Mouse (Mus musculus) embryonic facial prominence, embryonic 13.5 days (tissue): ENCODE data around the gene Pard3. TPM values are rescaled to one million over a fixed set of nuclear protein-coding genes. Genes with fewer than 3 reads are reported as not detected.

Source experiments
- ATAC-seq: fragments of 200-750 bp; cut with Nextera tagmentation; 2 replicates; pipeline ENCODE4 v1.8.0; 2017; ENCODE audit warnings: low read depth; ENCODE audit not compliant: insufficient number of reproducible peaks, insufficient read depth, low FRiP score, low TSS enrichment
- H3K27ac ChIP-seq: fragments of 300-500 bp; sonication (generic); 2 replicates; pipeline ENCODE4 v1.5.1; 2015; ENCODE audit warnings: moderate library complexity, mild to moderate bottlenecking, inconsistent platforms
- H3K27me3 ChIP-seq: fragments of 300-500 bp; sonication (generic); 2 replicates; pipeline ENCODE4 v1.6.1; 2015; ENCODE audit warnings: mild to moderate bottlenecking, inconsistent platforms
- H3K36me3 ChIP-seq: fragments of 300-500 bp; sonication (generic); 2 replicates; pipeline ENCODE4 v1.6.1; 2015; ENCODE audit warnings: mild to moderate bottlenecking, inconsistent platforms
- H3K4me1 ChIP-seq: fragments of 300-500 bp; sonication (generic); 2 replicates; pipeline ENCODE4 v1.6.1; 2015; ENCODE audit warnings: inconsistent platforms
- H3K4me2 ChIP-seq: fragments of 300-500 bp; sonication (generic); 2 replicates; pipeline ENCODE4 v1.6.1; 2015; ENCODE audit warnings: moderate library complexity, mild to moderate bottlenecking, inconsistent platforms
- H3K4me3 ChIP-seq: fragments of 300-500 bp; sonication (generic); 2 replicates; pipeline ENCODE4 v1.5.1; 2015; ENCODE audit warnings: mild to moderate bottlenecking, inconsistent platforms
- H3K9ac ChIP-seq: fragments of 300-500 bp; sonication (generic); 2 replicates; pipeline ENCODE4 v1.6.1; 2015; ENCODE audit warnings: mild to moderate bottlenecking, inconsistent platforms
- H3K9me3 ChIP-seq: fragments of 300-500 bp; sonication (generic); 2 replicates; pipeline ENCODE4 v1.6.1; 2016; ENCODE audit warnings: inconsistent platforms
- WGBS: fragments of 180-500 bp; shearing (Covaris S2); methylation state at CpG from one replicate; pipeline ENCODE4 v1.1.7; 2015; ENCODE audit warnings: mixed read lengths; 5-methylcytosine and 5-hydroxymethylcytosine counted together
- polyA plus RNA-seq: library from polyadenylated mRNA; unstranded; fragments of >200 nt; fragmentation: Nextera tagmentation; extraction: Ambion mirVana; gene quantifications from 2 replicates; pipeline ENCODE4 v1.2.1, GENCODE M21; 2015

Gene Pard3
- polyA plus RNA-seq, 1 experiment from 2014 or later, result 35.6 TPM

DNA sequence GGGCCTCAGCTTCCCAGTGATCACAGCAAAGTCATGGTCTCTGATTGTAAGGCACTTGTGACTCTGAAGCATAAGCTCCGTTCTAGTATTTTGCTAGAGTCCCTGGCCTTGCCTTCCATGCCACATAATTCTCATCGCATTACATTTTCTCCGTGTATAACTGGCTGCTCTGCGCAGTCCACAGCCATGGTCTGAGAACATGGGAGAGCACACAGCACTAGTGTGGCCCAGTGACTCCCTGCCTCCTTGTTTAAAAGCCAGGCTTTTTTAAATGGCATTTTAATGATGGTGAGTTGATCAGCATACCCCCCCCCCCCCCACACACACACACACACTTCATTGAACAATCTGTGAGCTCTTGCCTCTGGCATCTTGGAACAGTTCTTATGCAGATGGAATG, 508.8 kb downstream of the Pard3 start:
- no peaks in the 10 kb centered on the region for H3K4me1 ChIP-seq
- 92% methylated on average over 4 of the region's 4 CpGs for WGBS
- no peak for ATAC-seq
- H3K27ac ChIP-seq, result no peak overlapping the region
- H3K4me3 ChIP-seq, result no peak overlapping the region
- H3K27me3 ChIP-seq, result no peaks in the 10 kb centered on the region
- no peak overlapping the region for H3K9ac ChIP-seq
- H3K4me2 ChIP-seq, result no peak overlapping the region
- no peaks in the 10 kb centered on the region for H3K36me3 ChIP-seq
- no peaks in the 10 kb centered on the region for H3K9me3 ChIP-seq

DNA sequence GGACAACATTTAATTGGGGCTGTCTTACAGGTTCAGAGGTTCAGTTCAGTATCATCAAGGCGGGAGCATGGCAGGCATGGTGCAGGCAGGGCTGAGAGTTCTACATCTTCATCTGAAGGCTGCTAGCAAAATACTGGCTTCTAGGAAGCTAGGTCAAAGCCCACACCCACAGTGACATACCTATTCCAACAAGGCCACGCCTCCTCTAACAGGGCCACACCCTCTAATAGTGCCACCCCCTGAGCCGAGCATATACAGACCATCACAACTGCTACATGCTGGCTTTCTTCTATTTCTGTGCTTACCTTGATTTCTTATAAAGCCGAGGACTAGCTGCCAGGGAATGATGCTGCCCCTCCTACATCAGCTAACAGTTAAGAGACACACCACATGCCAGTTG, 513.0 kb downstream of the Pard3 start:
- ATAC-seq, result no peak
- WGBS, result 88% methylated on average over 4 of the region's 4 CpGs
- no peak overlapping the region for H3K4me3 ChIP-seq

DNA sequence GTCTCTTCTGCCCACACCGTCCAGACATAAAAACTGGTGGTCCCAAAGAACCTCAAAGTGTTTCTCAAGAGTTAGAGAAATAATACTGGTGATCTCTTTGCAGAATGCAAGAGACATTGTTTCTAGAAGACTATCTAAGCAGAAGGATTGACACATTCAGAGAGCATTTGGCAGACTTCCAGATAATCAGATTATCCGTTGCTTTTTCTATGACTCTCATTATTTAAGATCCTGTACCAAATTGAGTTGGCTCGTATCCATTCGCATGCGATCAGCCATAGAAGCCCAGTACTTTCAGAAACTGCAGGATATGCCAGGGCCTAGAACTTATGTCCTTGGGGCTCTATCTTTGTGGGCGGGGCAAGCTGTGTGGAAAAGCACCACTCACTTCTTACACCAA, 514.0 kb downstream of the Pard3 start:
- Histone ChIP-seq H3K4me3 (no peak overlapping the region), H3K27me3 (no peaks in the 10 kb centered on the region), H3K9ac (no peak overlapping the region), H3K27ac (no peak overlapping the region), H3K36me3 (no peaks in the 10 kb centered on the region), H3K4me1 (no peaks in the 10 kb centered on the region), H3K9me3 (no peaks in the 10 kb centered on the region), H3K4me2 (no peak overlapping the region)
- no peak for ATAC-seq
- 79% methylated on average over 6 of the region's 6 CpGs for WGBS

More for the DNA sequence above, 513.0 kb downstream of the Pard3 start:
- Histone ChIP-seq H3K9ac (no peak overlapping the region), H3K4me2 (no peak overlapping the region), H3K9me3 (no peaks in the 10 kb centered on the region), H3K27ac (no peak overlapping the region), H3K27me3 (no peaks in the 10 kb centered on the region), H3K36me3 (no peaks in the 10 kb centered on the region), H3K4me1 (no peaks in the 10 kb centered on the region)

DNA sequence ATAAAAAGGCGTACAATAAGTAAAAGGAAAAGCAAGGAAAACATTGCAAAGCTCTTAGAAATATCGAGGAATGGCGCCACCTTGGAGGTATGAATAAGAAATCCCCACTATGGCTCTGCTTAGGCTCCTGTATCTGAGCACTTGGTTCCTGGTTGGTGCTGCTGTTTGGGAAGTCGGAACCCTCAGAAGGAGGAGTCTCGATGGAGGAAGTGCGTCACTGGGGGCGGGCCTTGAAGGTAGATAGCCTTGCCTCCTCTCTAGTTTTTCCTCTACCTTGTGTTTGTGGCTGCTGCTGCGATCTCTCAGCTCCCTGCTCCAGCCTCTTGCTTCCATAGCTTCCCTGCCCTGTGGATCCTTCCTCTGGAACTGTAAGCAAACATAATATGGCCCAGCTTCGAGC, 515.7 kb downstream of the Pard3 start:
- Histone ChIP-seq H3K36me3 (no peaks in the 10 kb centered on the region), H3K27me3 (no peaks in the 10 kb centered on the region), H3K27ac (no peak overlapping the region), H3K4me2 (no peak overlapping the region), H3K9me3 (no peaks in the 10 kb centered on the region), H3K4me3 (no peak overlapping the region), H3K4me1 (no peaks in the 10 kb centered on the region), H3K9ac (no peak overlapping the region)
- WGBS, result 95% methylated on average over 9 of the region's 9 CpGs
- no peak for ATAC-seq

DNA sequence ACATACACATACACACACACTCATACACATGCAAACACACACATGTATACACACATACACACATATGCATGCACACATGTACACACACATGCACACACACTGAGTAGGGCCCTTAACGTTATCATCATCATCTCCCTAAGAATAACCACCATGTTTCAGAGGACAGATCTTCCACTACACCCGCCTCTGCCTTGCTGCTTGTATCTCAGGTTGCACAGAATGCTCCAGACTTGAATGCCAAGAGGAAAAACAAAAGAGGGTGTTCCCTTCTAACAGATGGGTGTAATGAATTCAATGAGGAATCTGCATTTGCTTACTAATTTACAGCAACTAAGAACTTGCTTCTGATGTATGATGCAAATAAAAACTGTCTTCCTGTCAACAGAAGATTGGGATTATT, 519.7 kb downstream of the Pard3 start:
- Histone ChIP-seq H3K27me3 (no peaks in the 10 kb centered on the region), H3K4me2 (no peak overlapping the region), H3K4me1 (no peaks in the 10 kb centered on the region), H3K36me3 (no peaks in the 10 kb centered on the region), H3K4me3 (no peak overlapping the region), H3K27ac (no peak overlapping the region), H3K9ac (no peak overlapping the region), H3K9me3 (no peaks in the 10 kb centered on the region)
- 71% methylated on average over 2 of the region's 2 CpGs for WGBS
- ATAC-seq, result no peak

DNA sequence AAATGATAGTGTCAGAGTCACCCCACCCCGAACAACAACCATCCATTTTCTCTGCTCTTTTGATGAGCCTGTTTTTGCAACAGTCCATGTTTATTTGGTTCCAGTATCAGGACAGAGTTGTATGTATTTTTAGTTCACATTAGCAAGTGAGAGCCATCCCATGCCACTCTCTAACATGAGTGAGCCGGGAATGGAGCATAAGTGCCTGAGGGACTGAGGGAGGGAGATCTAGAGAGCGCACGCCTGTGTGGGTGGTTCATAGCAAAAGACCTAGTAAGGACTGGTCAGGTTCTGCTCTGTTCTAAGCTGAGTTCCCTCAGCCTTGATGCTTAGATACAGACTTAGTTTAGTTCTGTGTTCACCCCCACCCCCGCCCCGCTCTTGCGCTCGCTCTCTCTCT, 521.9 kb downstream of the Pard3 start:
- no peak overlapping the region for H3K9ac ChIP-seq
- no peaks in the 10 kb centered on the region for H3K9me3 ChIP-seq
- H3K27me3 ChIP-seq, result no peaks in the 10 kb centered on the region
- no peaks in the 10 kb centered on the region for H3K4me1 ChIP-seq
- H3K4me3 ChIP-seq, result no peak overlapping the region
- no peak overlapping the region for H3K27ac ChIP-seq
- H3K4me2 ChIP-seq, result no peak overlapping the region
- 83% methylated on average over 8 of the region's 8 CpGs for WGBS
- no peak for ATAC-seq
- H3K36me3 ChIP-seq, result no peaks in the 10 kb centered on the region

DNA sequence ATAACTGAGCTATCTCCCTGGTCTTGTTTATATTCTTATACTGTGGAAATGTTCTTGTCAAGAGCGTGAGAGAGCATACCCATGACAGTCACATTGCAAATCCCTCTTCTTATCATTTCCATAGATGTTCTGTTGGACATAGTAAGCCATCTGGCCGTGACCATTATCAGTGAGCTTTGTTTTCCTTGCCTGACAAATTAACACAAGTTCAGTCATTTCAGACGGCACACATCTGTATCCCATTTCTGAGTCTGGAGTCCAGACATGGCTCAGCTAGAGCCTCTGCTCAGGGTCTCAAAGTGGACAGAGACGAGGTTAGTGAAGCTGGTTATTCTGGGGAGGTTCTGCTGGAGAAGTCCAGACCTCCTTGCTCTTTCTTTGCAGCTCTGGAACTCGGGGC, 523.0 kb downstream of the Pard3 start:
- H3K27me3 ChIP-seq, result no peaks in the 10 kb centered on the region
- no peak overlapping the region for H3K27ac ChIP-seq
- no peak overlapping the region for H3K9ac ChIP-seq
- no peaks in the 10 kb centered on the region for H3K36me3 ChIP-seq
- no peak for ATAC-seq
- no peak overlapping the region for H3K4me3 ChIP-seq
- 39% methylated on average over 5 of the region's 5 CpGs for WGBS
- H3K4me1 ChIP-seq, result no peaks in the 10 kb centered on the region
- H3K9me3 ChIP-seq, result no peaks in the 10 kb centered on the region
- H3K4me2 ChIP-seq, result no peak overlapping the region

DNA sequence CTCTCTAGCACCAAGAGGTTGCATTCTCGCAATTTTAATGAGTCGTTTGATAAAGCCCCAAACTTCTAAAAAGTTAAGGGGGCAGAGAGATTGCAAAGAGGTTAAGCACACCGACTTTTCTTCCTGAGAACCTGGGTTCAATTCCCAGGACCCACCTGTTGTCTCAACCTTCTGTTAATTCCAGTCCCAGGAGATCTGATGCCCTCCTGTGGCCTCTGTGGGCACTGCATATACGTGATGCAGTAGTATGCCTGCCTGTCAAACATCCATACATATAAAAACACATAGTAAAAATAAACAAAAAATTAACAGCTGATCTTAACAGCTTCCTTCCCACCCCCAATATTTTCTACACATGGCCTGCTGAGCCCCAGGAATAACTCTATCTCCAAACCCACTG, 524.6 kb downstream of the Pard3 start:
- Histone ChIP-seq H3K4me3 (no peak overlapping the region), H3K4me2 (no peak overlapping the region), H3K36me3 (0 out of 2 replicates have a peak, but pooled peaks cover 4% of the 10 kb centered on the region), H3K27me3 (no peaks in the 10 kb centered on the region), H3K9ac (no peak overlapping the region), H3K27ac (no peak overlapping the region), H3K9me3 (no peaks in the 10 kb centered on the region), H3K4me1 (no peaks in the 10 kb centered on the region)
- WGBS, result 73% methylated on average over 4 of the region's 4 CpGs
- ATAC-seq, result no peak

DNA sequence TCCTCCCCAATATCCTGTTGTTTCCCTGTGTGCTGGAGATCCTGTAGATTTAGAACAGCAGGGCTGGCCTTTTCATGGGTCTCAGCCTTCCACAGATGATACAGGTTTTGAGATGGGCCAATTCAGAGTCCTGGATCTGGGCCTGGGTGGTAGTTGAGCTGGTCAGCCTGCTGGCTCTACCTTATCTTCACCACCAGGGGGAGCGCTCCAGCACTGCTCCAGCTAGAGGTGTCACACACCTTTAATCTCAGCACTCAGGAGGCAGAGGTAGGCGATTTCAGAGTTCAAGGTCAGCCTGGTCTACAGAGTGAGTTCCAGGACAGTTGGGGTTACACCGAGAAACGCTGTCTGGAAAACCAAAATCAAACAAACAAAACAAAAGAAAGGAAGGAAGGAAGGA, 525.6 kb downstream of the Pard3 start:
- Histone ChIP-seq H3K4me2 (no peak overlapping the region), H3K4me1 (no peaks in the 10 kb centered on the region), H3K9me3 (no peaks in the 10 kb centered on the region), H3K9ac (no peak overlapping the region), H3K36me3 (peaks cover 13% of the 10 kb centered on the region; the same call in 1 of the 2 replicates), H3K27me3 (no peaks in the 10 kb centered on the region), H3K27ac (no peak overlapping the region), H3K4me3 (no peak overlapping the region)
- WGBS, result 51% methylated on average over 4 of the region's 4 CpGs
- no peak for ATAC-seq

DNA sequence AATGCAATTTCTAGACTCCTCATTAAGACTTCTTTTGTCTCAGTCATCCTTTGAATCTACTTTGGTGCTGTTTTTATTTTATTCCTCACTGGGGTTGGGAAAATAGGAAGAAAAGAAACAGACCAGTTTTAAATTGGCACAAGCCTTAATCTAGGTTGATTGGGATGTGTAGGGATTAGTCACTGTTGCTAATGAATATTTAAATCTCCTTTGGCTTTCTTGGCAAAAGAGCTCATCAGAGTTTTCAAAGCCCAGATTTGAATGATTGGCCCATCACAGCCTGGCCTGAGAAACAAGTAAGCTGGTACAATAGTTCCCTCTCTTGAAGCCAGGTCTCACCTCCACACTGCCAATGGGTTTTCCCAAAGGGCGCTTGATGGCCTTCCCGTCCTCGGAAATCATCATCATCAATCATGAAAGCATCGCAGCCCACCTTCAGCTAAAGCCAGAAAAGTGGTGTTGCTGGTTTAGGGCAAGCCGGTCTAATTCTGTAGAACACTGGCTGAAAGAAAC, 527.0 kb downstream of the Pard3 start:
- Histone ChIP-seq H3K27me3 (no peaks in the 10 kb centered on the region), H3K4me1 (no peaks in the 10 kb centered on the region), H3K27ac (no peak overlapping the region), H3K9ac (no peak overlapping the region), H3K36me3 (peaks cover 13% of the 10 kb centered on the region), H3K4me3 (no peak overlapping the region), H3K9me3 (no peaks in the 10 kb centered on the region), H3K4me2 (no peak overlapping the region)
- ATAC-seq, result no peak
- WGBS, result 92% methylated on average over 5 of the region's 5 CpGs

DNA sequence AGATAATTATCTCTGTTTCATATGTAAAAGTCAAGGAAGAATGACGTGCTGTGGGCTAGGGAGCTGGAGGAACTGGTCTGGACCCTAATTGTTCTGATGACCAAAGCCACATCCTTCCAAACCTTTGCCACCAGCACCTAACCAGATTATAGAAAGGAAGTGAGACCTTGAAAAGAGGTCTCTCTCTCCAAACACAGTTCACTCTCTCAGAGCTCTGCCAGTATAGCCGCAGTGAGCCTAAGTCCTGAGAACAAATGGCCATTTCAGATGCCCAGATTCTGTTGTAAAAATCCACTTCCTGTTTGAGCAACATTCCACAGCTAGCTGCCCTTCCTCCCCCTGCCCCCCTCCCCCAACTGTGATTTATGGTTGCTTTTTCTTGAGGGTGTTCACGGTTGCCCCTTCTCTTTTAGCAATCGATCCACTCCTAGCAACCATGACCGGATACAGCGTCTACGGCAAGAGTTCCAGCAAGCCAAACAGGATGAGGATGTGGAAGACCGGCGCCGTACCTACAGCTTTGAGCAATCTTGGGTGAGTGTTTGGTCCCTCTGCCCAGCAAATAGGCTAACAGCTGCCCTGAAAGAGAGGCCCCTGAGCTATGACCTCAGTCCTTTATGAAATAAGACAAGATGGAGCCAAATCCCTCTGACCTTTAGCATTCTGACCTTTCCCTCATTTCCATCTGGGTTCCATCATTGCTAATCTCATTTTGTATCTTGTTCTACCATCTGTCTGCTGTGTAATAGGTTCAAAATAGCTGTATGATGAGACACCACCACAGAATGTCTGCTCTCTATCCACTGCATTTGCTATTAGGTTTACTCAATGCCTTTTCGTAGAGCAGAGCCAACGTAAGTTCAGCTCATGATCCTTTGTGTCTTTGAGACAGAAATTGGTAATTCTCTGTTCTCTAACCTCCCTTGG, 529.2 kb downstream of the Pard3 start:
- 44% methylated on average over 12 of the region's 12 CpGs for WGBS
- Histone ChIP-seq H3K36me3 (peaks cover 13% of the 10 kb centered on the region), H3K4me2 (no peak overlapping the region), H3K9me3 (no peaks in the 10 kb centered on the region), H3K4me1 (peaks cover 6% of the 10 kb centered on the region), H3K27me3 (no peaks in the 10 kb centered on the region), H3K4me3 (no peak overlapping the region), H3K27ac (no peak overlapping the region), H3K9ac (no peak overlapping the region)
- no peak for ATAC-seq

DNA sequence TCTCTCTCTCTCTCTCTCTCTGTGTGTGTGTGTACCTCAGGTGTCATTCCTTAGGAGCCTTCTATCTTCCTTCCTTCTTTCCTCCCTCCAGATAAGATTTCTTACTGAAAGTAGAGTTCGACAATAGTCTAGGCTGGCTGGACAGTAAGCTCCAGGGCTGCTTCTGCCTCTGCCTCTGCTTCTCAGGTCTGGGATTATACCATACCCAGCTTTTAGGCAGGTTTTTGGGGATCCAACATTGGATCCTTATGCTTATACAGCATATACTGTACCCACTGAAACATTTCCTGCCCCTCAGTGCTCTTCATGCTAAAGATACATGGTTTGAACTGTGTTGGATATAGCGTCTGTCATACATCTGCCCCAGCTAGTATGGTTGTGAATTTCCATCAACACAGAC, 536.9 kb downstream of the Pard3 start:
- H3K27me3 ChIP-seq, result no peaks in the 10 kb centered on the region
- peaks cover 6% of the 10 kb centered on the region for H3K4me1 ChIP-seq
- H3K36me3 ChIP-seq, result peaks cover 22% of the 10 kb centered on the region
- H3K4me2 ChIP-seq, result no peak overlapping the region
- no peak overlapping the region for H3K27ac ChIP-seq
- 86% methylated on average over 2 of the region's 2 CpGs for WGBS
- H3K9ac ChIP-seq, result no peak overlapping the region
- no peak for ATAC-seq
- no peaks in the 10 kb centered on the region for H3K9me3 ChIP-seq
- no peak overlapping the region for H3K4me3 ChIP-seq
